Mouse (Mus musculus): ENCODE measurements around the gene Zfp991.
"Not testable (repeated sequence)": the region's sequence is repeated elsewhere in the genome, so short reads cannot be mapped to it uniquely, and the experiment has no call there.

- TF ChIP-seq GATA1 (IDR thresholded peaks at IDR 0.05; ENCODE audit: borderline replicate concordance, low read length); FLI1 (IDR thresholded peaks at IDR 0.05; ENCODE audit: low read length): not testable (repeated sequence)
Measured at GRCm38 (mm10) chr4:147220226-147220625, 88.4 kb downstream of the Zfp991 start.

All from megakaryocyte, embryonic 14.5 days (primary cell).